Mouse (Mus musculus) ES-CJ7 (cell line): ENCODE results near the gene Myl10.

Source experiments
- DNase-seq: peaks from one replicate; pipeline ENCODE4 v3.0.0; 2011; ENCODE audit warnings: low read depth, low spot score

Gene Myl10

DNA sequence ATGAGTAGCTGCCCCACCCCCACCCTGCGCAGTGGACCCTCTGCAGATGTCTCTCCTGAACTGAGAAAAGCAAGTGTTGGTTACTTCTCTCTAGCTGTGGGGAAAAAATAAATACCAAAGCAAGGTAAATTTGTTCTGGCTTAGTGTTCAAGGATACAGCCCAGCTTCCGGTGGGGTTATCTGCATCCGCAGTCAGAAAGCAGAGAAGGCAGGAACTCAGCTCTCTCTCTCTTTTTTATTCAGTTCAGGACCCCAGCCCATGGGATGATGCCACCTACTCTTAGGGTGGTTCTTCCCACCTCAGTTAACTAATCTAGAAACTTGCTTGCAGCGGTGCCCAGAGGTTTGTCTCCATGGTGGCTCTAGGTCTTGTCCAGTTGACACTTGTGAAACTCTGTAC is at the start of gene Myl10:
Gene Myl10, plus strand, starts transcription at position 363 of the 400 bp plus-strand sequence.
- DNase-seq: no peak

DNA sequence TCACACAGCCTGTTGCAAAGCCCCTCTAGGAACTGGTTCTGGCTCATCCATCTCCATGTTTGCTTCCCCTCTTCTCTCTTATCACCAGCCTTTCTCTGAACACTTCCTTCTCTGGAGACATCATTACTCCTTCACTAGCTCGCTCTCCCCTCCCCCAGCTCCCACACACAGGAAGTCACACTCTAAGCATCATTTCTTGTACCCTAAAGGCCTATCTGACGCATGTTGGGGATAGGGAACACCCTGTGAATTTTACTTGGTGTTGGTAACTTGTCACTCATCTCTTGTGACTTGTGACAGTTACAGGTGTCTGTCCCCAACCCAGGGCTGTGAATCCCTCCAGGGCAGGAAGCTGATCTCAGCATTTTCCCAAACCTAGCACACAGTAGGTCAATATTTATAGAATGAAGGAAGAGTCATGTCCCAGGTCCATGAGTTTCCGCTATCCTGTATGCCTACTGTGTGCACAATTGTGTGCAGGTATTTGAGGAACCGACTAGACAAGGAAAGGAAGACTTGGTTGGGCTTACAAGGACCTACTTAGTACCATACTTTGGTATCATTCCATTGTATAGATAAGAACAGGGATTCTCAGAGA is 46.1 kb upstream of the Myl10 start:
- DNase-seq: no peak

DNA sequence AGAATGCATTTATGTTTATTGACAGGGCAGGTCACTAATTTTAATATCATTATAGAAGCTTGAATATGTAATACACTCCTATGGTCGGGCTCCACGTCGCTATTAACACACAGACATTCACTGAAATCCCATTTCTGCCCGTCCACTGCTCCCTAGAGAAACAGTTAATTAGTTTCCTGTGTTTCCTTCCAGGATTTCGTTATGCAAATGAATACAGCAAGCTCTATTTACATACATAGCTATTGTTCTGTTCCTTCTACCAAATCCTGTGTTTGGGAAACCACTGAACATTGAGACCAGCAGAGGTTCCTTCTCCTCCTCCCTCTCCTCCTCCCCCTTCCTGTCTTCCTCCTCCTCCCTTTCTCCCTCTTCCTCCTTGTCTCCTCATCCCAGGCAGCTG is 43.9 kb upstream of the Myl10 start:
- DNase-seq: no peak

DNA sequence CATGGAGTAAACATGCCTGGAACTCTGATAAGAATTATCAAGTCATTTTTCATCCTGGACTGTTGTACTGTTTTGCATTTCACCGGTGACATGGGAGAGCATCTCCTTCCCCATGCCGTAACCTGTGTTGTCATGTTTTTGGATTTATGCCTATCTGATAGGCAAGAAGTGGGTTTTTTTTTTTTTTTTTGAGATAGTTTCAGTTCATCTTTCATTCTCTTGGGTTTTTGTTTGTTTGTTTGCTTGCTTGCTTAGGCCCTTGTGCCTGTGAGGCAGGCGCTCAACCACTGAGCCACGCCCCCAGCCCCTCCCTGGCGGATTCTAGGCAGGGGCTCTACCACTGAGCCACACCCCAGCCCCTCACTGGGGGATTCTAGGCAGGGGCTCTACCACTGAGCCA is 43.3 kb upstream of the Myl10 start:
- no peak for DNase-seq

DNA sequence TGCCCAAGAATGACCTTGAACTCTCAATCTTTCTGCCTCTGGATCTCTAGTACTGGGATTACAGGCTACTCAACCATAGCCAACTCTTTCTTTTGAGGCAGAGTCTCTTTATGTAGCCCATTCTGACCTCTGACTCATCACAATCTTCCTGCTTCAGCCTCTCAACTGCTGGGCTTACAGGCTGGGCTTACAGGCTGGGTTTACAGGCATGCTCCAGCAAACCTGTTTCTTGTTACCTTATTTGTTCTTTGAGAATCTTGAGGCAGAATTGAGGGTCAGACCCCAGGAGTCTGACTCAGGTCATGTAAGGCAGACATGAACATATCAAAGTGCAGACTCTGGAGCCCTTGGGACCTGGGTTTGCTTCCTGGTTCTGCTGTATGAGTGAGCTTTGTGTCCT is 38.5 kb upstream of the Myl10 start:
- DNase-seq: no peak

DNA sequence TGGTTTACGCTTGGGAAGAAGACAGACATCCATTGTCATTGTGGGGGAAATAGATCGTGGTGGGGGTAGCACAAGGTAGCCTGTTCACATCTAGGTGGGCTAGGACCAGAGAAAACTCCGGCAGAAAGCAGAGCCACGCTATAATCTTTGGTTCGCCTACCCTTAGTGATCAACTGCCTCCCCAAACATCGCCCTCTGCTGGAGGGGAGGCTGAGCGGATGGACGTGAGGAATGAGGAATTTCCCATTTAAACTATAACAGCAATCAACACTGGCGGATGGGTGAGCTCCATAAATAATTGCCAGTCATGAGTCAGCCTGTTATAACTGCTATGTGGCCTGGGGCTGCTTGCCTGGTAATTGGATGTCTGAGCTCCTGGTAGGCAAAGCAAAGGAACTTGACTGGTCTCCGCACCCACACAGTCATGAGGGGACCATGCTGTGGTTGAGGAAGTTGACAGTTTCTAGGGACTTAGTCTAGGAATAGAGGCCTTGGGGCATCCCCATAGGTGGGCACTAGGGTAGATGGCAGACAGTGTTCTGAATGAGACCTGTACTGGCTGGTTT is 36.0 kb upstream of the Myl10 start:
- DNase-seq: peak; percentile 42

DNA sequence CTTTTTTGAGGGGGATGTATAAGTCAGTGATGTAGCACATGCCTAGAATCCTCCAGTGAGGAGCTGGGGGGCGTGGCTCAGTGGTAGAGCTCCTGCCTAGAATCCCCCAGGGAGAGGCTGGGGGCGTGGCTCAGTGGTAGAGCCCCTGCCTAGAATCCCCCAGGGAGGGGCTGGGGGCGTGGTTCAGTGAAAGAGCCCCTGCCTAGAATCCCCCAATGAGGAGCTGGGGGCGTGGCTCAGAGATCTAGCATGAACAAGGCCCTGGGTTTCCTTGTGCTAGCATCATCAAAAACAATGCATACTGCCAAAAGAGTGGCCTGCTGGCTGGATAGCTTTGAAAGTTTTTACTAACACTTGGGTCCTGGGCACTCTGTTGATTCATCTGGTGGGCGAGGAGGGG is 32.2 kb upstream of the Myl10 start:
- peak; percentile 35 for DNase-seq

DNA sequence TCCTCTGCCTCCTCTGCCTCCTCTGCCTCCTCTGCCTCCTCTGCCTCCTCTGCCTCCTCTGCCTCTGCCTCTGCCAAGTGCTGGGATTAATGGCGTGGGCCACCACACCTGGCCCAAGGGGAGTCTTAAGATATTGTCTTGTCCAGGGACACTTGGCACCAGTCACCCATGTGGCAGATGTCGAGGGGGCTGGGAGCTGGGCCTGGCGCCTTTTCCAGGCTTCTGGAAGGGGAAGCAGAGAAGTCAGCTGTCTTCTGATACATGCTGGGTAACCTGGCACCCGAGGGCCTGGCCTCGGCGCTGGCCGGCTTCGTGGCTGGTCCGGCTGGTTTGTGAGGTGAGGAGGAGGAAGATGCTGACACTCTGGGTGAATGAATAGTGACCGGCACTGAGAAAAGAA is 30.7 kb upstream of the Myl10 start:
- no peak for DNase-seq

DNA sequence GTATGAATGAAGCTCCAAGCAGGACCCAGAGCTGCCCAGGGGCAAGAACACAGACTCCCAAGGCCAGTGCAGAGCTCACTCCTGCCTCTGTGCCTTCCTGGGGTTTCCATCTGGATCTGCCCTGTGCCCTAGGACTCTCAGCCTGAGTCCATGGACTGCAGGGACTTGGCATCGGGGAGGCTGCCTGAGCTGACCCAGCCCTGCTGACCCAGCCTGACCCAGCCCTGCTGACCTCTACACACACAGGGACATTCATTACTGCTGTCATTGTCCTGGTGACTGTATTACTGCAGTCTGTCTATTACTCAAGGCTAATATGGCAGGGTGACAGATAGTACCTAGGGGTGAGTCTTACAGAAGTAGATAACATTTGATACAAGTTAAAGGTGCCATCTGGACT is 30.1 kb upstream of the Myl10 start:
- no peak for DNase-seq

DNA sequence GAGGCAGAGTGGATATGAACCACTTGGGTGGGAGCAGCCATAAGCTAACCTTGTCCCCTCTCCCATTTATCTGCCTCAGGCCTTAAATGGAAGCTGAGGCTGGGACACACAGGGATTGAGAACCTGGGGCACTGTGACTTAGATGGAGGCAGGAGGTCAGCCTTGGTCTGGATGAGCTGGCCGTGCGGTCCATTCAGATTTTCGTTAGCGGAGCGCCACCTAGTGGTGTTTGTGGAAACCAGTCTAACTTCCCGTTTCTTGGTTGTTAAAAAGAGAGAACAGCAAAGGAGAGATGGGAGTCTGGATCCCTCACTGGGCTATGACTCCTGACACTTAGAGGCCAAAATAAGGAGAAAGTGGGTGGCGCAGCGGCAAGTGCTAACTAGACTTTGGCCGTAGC is 28.4 kb upstream of the Myl10 start:
- peak; percentile 66 for DNase-seq

DNA sequence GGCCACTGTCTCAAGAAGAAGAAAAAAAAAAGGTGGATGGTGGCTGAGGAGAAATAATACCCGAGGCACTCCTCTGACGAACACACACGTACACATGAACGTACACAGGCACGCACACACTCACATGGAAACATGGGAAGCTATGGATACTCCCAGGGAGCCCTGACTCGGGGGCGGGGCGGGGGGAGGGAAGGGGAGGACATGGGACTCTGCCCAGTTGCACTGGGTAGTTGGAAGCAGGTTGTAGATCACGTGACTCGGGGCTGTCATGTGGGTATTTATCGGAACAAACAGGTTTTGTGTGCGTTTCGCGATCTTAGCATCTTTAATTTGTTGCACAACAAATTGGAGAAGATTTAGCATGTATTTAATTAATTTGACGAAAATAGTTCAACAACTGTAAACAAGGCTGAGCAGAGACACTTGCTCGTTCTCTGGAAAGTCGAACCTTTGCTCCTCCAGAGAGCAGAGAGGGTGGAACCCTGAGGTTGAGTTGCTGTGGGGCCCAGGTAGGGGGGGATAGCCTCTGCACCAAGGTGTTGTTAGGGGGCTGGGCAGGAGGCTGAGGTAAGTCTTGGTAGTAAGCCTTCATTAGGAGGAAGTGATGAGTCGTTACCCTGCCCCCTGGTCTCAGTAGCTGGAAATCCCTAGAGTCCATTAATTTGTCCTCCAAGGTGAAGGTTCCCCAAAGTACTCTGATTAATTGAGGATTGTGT is 16.5 kb upstream of the Myl10 start:
- DNase-seq: no peak

DNA sequence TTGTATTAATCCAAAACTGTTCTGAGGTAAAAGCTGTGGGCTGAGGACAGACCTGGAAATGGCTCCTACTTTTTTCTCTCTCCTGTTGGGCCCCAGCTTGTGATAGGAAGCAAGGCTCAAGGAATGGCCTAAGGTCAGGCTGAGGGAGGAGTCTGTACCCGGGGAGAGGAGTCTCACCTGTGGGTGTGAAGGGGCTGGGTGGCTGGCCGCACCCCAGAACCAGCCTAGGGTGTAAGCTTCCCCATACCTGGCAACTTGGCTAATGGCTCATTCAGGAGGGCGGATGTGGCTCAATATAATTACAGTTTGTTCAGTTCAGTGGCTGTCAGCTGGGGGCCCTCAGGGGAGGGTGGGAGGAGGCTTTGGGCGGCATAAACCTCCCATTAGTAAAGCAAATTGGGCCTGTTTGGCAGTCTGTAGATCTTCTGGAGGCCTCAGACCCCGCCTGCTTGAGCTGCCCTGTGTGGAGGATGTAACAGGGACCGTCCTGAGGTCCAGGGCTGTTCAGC is 14.1 kb upstream of the Myl10 start:
- no peak for DNase-seq

DNA sequence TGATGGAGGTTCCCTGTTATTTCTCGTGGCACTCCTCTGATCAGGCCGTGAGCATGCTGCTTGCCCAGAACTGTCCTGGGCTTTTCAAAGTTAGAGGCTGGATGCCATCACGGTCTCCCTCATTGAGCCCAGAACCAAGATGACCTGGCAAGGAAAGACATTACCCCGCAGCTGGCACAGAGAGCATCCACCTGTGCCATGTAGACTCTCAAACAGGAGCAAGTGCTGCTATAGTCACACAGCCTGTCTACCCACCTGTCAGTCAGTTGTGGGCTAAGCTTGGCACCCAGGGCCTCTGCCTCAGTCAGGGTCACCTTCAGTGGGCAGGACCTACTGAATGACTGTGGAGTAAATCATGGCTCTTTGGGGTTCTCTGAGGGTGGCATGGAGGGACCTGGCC is 6.6 kb upstream of the Myl10 start:
- DNase-seq: no peak

DNA sequence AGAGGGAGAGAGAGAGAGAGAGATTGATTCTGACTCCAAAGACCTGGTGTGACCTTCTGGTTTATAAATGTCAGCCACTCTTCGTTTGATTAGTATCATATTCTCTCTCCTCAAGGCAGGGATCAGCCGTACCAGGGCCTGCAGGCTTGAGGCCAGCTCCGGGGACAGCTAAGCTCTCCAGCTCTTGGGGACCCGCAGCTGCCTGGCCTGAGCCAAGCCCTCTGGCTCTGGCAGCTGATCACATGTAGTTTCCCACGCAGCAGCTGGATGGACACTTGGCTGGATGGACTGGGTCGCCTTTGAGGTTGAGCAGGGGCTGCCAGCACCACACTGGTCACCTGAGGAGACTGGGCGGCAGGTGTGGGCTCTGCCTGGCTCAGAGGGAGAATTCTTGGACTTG is 5.4 kb upstream of the Myl10 start:
- DNase-seq: no peak

DNA sequence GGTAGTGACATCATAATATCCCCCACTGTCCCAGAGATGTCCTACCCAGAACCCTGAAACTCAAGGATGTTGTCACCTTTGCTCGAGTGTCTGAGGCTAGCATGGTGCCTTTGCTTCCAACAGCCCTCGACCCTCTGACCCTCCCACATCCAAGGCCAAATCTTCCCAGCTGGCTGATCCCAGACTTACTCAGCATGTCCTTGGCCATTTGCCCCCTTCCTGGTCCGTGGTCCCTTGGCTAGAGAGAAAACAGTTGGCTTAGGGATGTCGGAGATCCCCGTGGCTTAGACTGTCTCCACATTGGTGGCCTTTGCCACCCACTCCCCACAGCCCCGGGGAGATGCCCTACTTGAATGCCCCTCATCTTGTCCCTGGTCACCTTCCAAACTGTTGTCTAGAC is 4.1 kb upstream of the Myl10 start:
- no peak for DNase-seq

DNA sequence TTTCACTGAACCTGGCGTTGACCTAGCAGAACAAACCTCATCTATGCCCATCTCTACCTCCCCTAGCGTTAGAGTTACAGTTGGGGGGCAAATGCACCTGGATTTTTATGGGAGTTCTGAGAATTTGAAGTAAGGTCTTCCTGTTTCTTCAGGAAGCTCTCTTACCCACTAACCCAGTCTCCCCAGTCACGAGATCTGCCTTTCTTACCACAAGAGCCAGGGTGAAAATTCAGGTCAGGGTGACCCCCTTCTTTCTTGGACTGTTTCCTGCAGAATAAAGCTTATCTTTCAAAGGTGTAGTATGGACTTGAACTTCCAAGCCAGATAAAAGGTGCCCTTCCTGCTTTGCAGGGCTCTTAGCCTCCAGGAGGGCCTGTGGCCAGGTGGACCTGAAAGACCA is 1.8 kb upstream of the Myl10 start:
- DNase-seq: no peak

DNA sequence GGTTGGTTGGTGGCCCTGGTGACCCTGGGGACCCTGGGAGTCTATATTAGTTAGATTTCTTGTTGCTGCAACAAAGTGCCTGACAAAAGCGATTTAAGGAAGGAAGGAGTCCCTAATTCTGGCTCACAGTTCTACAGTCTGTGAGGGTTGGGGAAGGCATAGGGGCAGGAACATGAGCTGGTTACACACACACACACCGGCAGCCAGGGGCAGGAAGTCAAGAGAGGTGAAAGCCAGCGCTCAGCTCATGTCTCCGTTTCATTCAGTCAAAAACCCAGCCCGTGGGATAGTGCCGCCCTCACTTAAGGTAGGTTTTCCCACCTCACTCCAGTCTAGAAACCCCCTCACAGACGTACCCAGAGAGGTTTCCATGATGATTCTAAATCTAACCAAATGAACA is 472 bp downstream of the Myl10 start:
- no peak for DNase-seq

DNA sequence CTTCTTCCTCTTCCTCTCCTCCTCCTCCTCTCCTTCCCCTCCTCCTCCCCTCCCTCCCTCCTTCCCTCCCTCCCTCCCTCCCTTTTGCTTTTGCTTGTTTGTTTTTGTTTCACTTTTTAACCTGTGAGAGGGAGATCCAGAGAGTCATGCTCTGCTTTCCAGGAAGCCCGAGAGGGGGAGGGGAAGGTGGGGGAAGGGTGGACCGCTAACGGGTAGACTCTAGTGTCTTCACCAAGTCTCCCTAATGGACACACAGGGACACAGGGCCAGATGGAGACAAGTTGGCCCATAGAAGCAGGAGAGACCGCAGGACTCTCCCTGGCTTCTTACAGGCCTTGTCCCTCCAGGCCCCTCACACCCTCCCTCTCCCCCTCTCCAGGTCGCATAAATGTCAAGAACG is 2.0 kb downstream of the Myl10 start:
- DNase-seq: no peak

DNA sequence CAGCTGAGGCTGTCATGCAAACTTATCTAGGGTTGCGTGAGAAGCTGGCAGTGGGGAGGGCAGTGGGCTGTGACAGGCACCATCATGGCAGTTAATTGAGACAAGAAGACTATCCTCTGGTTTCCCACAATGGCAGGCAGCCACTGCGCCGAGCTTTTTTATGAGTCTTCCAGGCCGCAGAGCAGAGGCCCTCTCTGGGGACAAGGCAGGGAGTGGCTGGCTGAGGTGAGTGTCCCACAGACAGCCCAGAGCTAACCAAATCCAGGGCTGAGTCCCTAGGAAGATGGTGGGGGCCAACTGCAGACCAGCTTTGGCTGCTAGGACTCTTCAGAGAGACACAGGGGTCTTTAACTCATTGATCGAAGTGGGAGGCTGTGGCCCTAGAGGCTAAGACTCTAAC is 3.6 kb downstream of the Myl10 start:
- no peak for DNase-seq

DNA sequence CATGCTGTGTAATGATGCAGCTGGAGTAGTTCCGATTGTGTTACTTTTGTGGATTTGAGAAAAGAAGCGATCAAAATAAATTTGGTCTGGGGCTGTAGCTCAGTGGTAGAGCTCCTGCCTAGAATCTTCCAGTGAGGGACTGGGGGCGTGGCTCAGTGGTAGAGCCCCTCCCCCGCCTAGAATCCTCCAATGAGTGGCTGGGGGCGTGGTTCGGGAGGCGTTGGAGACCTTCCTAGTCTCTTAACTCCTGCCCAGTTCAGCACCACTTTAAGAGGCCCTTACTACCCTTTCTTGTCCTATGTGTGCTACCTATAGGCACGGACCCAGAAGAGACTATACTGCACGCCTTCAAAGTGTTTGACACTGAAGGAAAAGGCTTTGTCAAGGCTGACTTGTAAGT is 4.7 kb downstream of the Myl10 start:
- no peak for DNase-seq

DNA sequence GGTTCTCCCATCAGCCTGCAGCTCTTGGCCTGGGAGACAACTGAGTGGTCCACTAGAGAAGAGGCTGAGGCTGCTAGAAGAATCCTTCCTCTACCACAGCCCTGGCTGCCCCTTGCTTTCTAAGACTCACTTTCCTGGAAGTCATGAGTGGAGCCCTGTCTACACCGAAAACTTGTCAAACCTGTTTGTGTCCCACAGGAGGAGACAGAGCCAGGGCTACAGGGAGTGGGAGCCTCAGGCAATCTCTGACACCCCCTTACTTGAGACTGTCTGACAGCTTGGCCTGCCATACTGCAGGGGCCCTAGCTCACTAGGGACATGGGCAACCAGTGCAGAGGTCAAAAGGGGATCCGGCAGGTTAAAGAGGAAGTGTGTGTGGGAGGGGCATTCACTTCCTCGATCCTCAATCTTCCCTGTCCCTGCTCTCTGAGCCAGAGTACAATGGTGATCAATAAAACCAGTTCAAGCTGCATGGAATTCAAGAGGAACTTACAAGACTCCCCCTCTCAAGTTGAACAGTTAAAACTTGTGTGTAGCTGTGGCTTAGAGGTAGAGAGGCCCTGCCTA is 9.3 kb downstream of the Myl10 start:
- DNase-seq: no peak

DNA sequence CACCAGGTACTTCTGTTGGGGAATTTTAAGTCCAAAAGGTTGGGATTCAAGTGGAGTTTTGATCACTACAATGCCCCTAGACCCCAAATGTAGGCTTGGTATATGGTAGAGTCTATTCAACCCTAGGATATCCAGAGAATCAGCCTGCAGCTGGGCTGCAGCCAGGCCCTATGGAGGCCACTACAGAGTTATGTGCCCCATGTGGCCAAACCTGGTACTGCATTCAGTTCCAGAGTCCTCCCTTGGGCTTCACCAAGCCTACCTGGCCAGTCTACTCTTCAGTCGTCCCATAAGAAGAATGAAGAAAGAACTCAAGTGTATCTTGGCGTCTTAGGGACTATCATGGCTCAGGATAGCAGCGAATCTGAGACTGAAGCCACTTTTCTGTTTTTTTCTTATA is 10.8 kb downstream of the Myl10 start:
- DNase-seq: peak; percentile 62

DNA sequence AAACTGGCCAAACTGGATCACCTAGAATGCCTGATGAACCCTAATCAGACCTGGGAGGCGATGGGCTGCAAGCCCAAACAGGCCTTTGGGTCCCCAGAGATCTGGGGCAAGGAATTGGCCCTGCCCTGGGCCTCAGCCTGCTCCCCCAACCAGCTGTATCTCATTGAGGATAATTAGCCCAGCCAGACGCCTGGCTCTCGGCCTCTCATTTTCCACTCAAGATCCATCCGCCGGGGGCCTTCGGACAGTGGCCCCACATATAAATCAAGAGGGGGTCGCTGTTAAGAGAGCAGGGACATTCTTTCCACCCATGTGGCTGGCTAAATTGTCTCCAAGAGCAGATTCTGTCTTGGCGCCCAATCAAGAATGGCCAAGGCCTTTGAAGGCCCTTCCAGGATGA is 11.2 kb downstream of the Myl10 start:
- DNase-seq: no peak
